Mouse (Mus musculus) layer of hippocampus, postnatal 10 days (tissue): ENCODE results near the gene Igfbp4. TPM values are rescaled to one million over a fixed set of nuclear protein-coding genes. Genes with fewer than 3 reads are reported as not detected.
A peak's percentile ranks its signal among the peaks of the same experiment; 100 is the strongest.

Experiments used
- DNase-seq, 2 experiments: peaks; one replicate each; pipeline ENCODE4 v3.0.0; 2021; ENCODE audit warnings: low spot score in 2 of 2
- long read RNA-seq: library from polyadenylated mRNA; stranded (forward); transcript quantifications from one replicate; pipeline ENCODE4 v2.0.0, GENCODE M21; 2023
- total RNA-seq, 2 experiments: library from RNA; stranded (reverse); gene quantifications; 2 replicates each; pipeline ENCODE4 v1.2.3; 2021

Gene Igfbp4
- 10 to 100 TPM; 95.0 to 96.7 TPM for total RNA-seq
- long read RNA-seq, transcript Igfbp4-201 (4 exons, 3,831 nt): major isoform, 64 of 92 reads
- long read RNA-seq, partial matches to known transcripts: 26 of 92 reads
- long read RNA-seq, other reads (novel, unspliced or antisense): 1 of 92 reads

- DNase-seq: peak; percentile 62 to 73
Measured at GRCm38 (mm10) chr11:99041051-99041729, at the start of gene Igfbp4. Gene Igfbp4 (plus strand): TSS chr11:99041244.

GRCm38 (mm10) chr11:98995987-98996386 is 45.1 kb upstream of the Igfbp4 start:
- DNase-seq: no peak

- no peak for DNase-seq
Measured at GRCm38 (mm10) chr11:98997659-98998058, 43.4 kb upstream of the Igfbp4 start.

- DNase-seq: no peak
Measured at GRCm38 (mm10) chr11:98998776-98999175, 42.3 kb upstream of the Igfbp4 start.

- no peak for DNase-seq
Measured at GRCm38 (mm10) chr11:98999243-98999642, 41.8 kb upstream of the Igfbp4 start.

- DNase-seq: no peak
Measured at GRCm38 (mm10) chr11:99006788-99007187, 34.3 kb upstream of the Igfbp4 start.

- DNase-seq: no peak
Measured at GRCm38 (mm10) chr11:99010124-99010523, 30.9 kb upstream of the Igfbp4 start.

GRCm38 (mm10) chr11:99010706-99011105 is 30.3 kb upstream of the Igfbp4 start:
- no peak for DNase-seq

- no peak for DNase-seq
Measured at GRCm38 (mm10) chr11:99013856-99014255, 27.2 kb upstream of the Igfbp4 start.

- DNase-seq: no peak
Measured at GRCm38 (mm10) chr11:99019844-99020243, 21.2 kb upstream of the Igfbp4 start.

GRCm38 (mm10) chr11:99022384-99022933 is 18.6 kb upstream of the Igfbp4 start:
- DNase-seq: no peak

GRCm38 (mm10) chr11:99023094-99023493 is 17.9 kb upstream of the Igfbp4 start:
- no peak for DNase-seq

GRCm38 (mm10) chr11:99023500-99024467 is 17.3 kb upstream of the Igfbp4 start, which contains the start of gene Top2a:
Gene Top2a (minus strand): TSS chr11:99024189.
- DNase-seq: peak; percentile 98 to 99

GRCm38 (mm10) chr11:99024468-99025134 is 16.4 kb upstream of the Igfbp4 start:
- peak in 1 of 2 experiments; percentile 16 for DNase-seq

GRCm38 (mm10) chr11:99025878-99026277 is 15.2 kb upstream of the Igfbp4 start:
- no peak for DNase-seq

- no peak for DNase-seq
Measured at GRCm38 (mm10) chr11:99026899-99027440, 14.1 kb upstream of the Igfbp4 start.

- DNase-seq: no peak
Measured at GRCm38 (mm10) chr11:99035350-99035749, 5.7 kb upstream of the Igfbp4 start.

GRCm38 (mm10) chr11:99036254-99036653 is 4.8 kb upstream of the Igfbp4 start:
- DNase-seq: no peak

GRCm38 (mm10) chr11:99039782-99040181 is 1.3 kb upstream of the Igfbp4 start:
- DNase-seq: peak; percentile 85 to 88

- peak; percentile 58 to 66 for DNase-seq
Measured at GRCm38 (mm10) chr11:99040346-99040974, 584 bp upstream of the Igfbp4 start.
